Mouse (Mus musculus) limb, embryonic 14.5 days (tissue): ENCODE data around the gene Dus1l. TPM values are rescaled to one million over a fixed set of nuclear protein-coding genes. Genes with fewer than 3 reads are reported as not detected.
"Not testable (repeated sequence)": the region's sequence is repeated elsewhere in the genome, so short reads cannot be mapped to it uniquely, and the experiment has no call there.

Experiments
- ATAC-seq: fragments of 200-750 bp; cut with Nextera tagmentation; 2 replicates; pipeline ENCODE4 v1.8.0; 2017; ENCODE audit warnings: low read depth, moderate number of reproducible peaks, moderate TSS enrichment; ENCODE audit not compliant: low FRiP score
- DNase-seq: peaks from one replicate; pipeline ENCODE4 v3.0.0-alpha.2; 2015; ENCODE audit warnings: low spot score
- H3K27ac ChIP-seq: fragments of 300-500 bp; sonication (generic); replicated peaks from 2 replicates; pipeline ENCODE4 v1.5.1; 2014; ENCODE audit warnings: low read depth, mild to moderate bottlenecking, low read length, moderate library complexity, mixed read lengths
- H3K27me3 ChIP-seq: fragments of 300-500 bp; sonication (generic); 2 replicates; pipeline ENCODE4 v1.6.1; 2014; ENCODE audit warnings: low read length, mixed read lengths; ENCODE audit not compliant: control insufficient read depth, insufficient read depth
- H3K36me3 ChIP-seq: fragments of 300-500 bp; sonication (generic); 2 replicates; pipeline ENCODE4 v1.6.1; 2014; ENCODE audit warnings: mild to moderate bottlenecking, low read length, moderate library complexity, mixed read lengths; ENCODE audit not compliant: control insufficient read depth, insufficient read depth
- H3K4me1 ChIP-seq: fragments of 300-500 bp; sonication (generic); 2 replicates; pipeline ENCODE4 v1.6.1; 2014; ENCODE audit warnings: antibody characterized with exemption, low read length, mixed read lengths; ENCODE audit not compliant: control insufficient read depth, insufficient read depth
- H3K4me2 ChIP-seq: fragments of 300-500 bp; sonication (generic); replicated peaks from 2 replicates; pipeline ENCODE4 v1.6.1; 2014; ENCODE audit warnings: low read depth, mild to moderate bottlenecking, low read length, moderate library complexity; ENCODE audit not compliant: severe bottlenecking
- H3K4me3 ChIP-seq: fragments of 300-500 bp; sonication (generic); replicated peaks from 2 replicates; pipeline ENCODE4 v1.5.1; 2014; ENCODE audit warnings: low read length
- H3K9ac ChIP-seq: fragments of 300-500 bp; sonication (generic); 2 replicates; pipeline ENCODE4 v1.6.1; 2014; ENCODE audit warnings: mild to moderate bottlenecking, low read depth, low read length, moderate library complexity; ENCODE audit not compliant: severe bottlenecking
- H3K9me3 ChIP-seq: fragments of 300-500 bp; sonication (generic); 2 replicates; pipeline ENCODE4 v1.6.1; 2016; ENCODE audit warnings: low read length; ENCODE audit not compliant: control insufficient read depth
- POLR2A ChIP-seq: fragments of 200-500 bp; IDR thresholded peaks from 2 replicates; pipeline ENCODE4 v1.8.0; 2012; ENCODE audit warnings: inconsistent platforms, mild to moderate bottlenecking, moderate library complexity, borderline replicate concordance; ENCODE audit not compliant: insufficient read depth, insufficient read length; ENCODE audit errors: extremely low read depth
- WGBS: fragments of 180-500 bp; shearing (Covaris S2); extraction: QIAGEN DNeasy Blood & Tissue Kit; methylation state at CpG from one replicate; pipeline ENCODE4 v1.1.7; 2014; 5-methylcytosine and 5-hydroxymethylcytosine counted together
- polyA plus RNA-seq, 2 experiments: library from polyadenylated mRNA; depleted of rRNA in 1 of 2; stranded (reverse) in 1 of 2; unstranded in 1 of 2; fragments of >200 nt; fragmentation: Nextera tagmentation in 1 of 2; extraction: Ambion mirVana in 1 of 2; gene quantifications; 2 replicates each; pipeline versions ENCODE4 v1.2.1 to v1.2.3; 2012 to 2014

Dus1l gene
- polyA plus RNA-seq, 2 experiments = 55.8 to 63.4 TPM

DNA sequence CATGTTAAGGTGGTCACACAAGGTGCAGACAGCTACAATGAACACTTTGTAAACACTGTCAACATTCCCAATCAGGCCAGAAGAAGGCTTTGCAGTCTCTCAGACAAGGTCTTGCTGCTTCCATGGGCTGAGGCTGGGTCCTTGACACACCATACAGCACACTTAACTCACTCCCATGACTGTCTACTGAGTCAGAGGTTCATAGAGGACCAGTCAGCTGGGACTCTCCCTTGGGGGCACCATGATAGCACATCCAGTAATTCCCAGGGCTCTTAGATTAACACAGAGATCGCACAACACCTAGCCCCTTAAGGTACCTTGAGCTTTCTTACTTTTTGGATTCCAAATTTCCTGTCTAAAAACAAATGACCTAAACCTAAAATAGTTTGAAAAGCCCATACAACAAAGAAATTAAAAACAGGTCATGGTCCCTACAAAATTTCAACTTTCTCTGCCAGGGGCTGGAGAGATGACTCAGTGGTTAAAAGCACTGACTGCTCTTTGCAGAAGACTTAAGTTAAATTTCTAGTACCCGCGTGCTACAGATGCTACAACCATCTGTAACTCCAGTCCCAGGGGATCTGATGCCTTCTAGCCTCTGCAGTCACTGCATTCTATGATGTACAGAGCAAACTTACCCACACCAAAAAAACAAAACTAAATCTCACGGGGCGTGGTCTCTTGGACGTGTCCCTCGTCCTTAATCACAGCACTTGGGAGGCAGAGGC, 22.6 kb downstream of the Dus1l start:
- no peak for TF ChIP-seq POLR2A
- WGBS = 91% methylated on average over 7 of the region's 7 CpGs
- Histone ChIP-seq H3K4me1 (no peaks in the 10 kb centered on the region), H3K4me2 (no peak overlapping the region), H3K4me3 (no peak overlapping the region), H3K27ac (no peak overlapping the region), H3K9ac (no peak overlapping the region), H3K36me3 (no peaks in the 10 kb centered on the region), H3K27me3 (no peaks in the 10 kb centered on the region), H3K9me3 (no peaks in the 10 kb centered on the region)
- no peak for ATAC-seq
- no peak for DNase-seq

DNA sequence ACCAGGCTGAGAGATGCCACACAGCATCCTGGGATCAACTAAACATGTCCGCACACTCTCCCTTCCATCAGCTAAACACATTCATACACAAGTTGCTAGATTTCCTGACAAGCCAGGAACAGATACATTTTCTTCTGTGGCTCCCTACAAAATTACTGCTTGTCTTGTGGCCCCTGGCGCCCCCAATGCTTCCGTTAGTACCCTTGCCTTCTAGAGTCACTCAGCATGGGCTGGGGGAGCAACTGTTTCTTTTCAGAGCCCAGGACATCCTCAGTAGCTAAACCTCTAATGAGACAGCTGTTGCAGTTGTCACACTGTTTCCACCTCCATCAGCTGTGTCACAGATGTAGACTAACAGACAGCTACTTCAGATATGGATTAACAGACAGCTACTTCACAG, 23.5 kb downstream of the Dus1l start:
- ATAC-seq = no peak
- TF ChIP-seq POLR2A = no peak
- 76% methylated on average over 3 of the region's 3 CpGs for WGBS

DNA sequence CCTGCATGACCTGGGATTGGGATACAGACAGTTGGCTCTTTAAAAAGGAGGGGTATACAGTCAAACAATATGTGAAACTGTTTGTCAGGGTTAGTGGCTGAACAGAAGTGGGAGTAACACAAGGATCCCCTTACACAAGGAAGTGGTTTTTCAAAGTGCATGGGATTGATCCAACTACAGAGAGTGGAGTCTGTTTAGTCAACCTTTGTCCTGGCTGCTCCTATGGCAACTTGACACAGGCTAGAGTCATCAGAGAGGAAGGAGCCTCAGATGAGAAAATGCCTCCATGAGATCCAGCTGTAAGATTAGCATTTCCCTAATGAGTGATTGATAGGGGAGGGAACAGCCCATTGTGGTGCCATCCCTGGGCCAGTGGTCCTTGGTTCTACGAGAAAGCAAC, 28.0 kb downstream of the Dus1l start:
- WGBS = 64% methylated on average over 1 of the region's 1 CpGs
- H3K4me1 ChIP-seq = no peaks in the 10 kb centered on the region
- no peak for ATAC-seq

More for the DNA sequence above, 23.5 kb downstream of the Dus1l start:
- Histone ChIP-seq H3K27ac (no peak overlapping the region), H3K4me1 (no peaks in the 10 kb centered on the region), H3K4me3 (no peak overlapping the region), H3K27me3 (no peaks in the 10 kb centered on the region), H3K4me2 (no peak overlapping the region), H3K9me3 (no peaks in the 10 kb centered on the region), H3K9ac (no peak overlapping the region), H3K36me3 (no peaks in the 10 kb centered on the region)
- no peak for DNase-seq

GRCm38 (mm10) chr11:120767023-120767422, 29.2 kb downstream of the Dus1l start:
- H3K27ac ChIP-seq, H3K9ac ChIP-seq, H3K9me3 ChIP-seq, H3K4me1 ChIP-seq, ATAC-seq, H3K27me3 ChIP-seq, DNase-seq, H3K4me2 ChIP-seq, H3K4me3 ChIP-seq, H3K36me3 ChIP-seq: not testable (repeated sequence)
- WGBS = 70% methylated on average over 3 of the region's 7 CpGs

More for the DNA sequence above, 28.0 kb downstream of the Dus1l start:
- H3K27me3 ChIP-seq = no peaks in the 10 kb centered on the region
- no peak for TF ChIP-seq POLR2A
- no peak overlapping the region for H3K9ac ChIP-seq
- DNase-seq = no peak
- H3K4me3 ChIP-seq = no peak overlapping the region
- H3K27ac ChIP-seq = no peak overlapping the region
- H3K9me3 ChIP-seq = no peaks in the 10 kb centered on the region
- H3K4me2 ChIP-seq = no peak overlapping the region
- H3K36me3 ChIP-seq = no peaks in the 10 kb centered on the region

GRCm38 (mm10) chr11:120763121-120763999, 32.8 kb downstream of the Dus1l start:
- ATAC-seq = 0 out of 2 replicates have a peak, but pooled peaks have one; percentile 47
- DNase-seq, H3K9ac ChIP-seq, H3K36me3 ChIP-seq, H3K4me2 ChIP-seq, H3K4me1 ChIP-seq, H3K27me3 ChIP-seq, H3K4me3 ChIP-seq, H3K9me3 ChIP-seq, H3K27ac ChIP-seq: not testable (repeated sequence)
- 0% methylated on average over 2 of the region's 23 CpGs for WGBS

GRCm38 (mm10) chr11:120762672-120763041, 33.5 kb downstream of the Dus1l start, which contains the start of gene Hmga1b:
Gene Hmga1b, plus strand, starts transcription at chr11:120762794.
- H3K27me3 ChIP-seq, H3K4me3 ChIP-seq, H3K27ac ChIP-seq, H3K9me3 ChIP-seq, DNase-seq, H3K4me1 ChIP-seq, H3K36me3 ChIP-seq, H3K4me2 ChIP-seq, ATAC-seq, H3K9ac ChIP-seq: not testable (repeated sequence)
- WGBS = 13% methylated on average over 14 of the region's 14 CpGs
